Mouse (Mus musculus) liver, embryonic 15.5 days (tissue): ENCODE results near the gene Cldn6. TPM values are rescaled to one million over a fixed set of nuclear protein-coding genes. Genes with fewer than 3 reads are reported as not detected.

Source experiments
- ATAC-seq: fragments of 200-750 bp; cut with Nextera tagmentation; 2 replicates; pipeline ENCODE4 v1.8.0; 2017; ENCODE audit warnings: moderate number of reproducible peaks, mild to moderate bottlenecking, moderate library complexity; ENCODE audit not compliant: insufficient read depth
- H3K27ac ChIP-seq: fragments of 300-500 bp; sonication (generic); replicated peaks from 2 replicates; pipeline ENCODE4 v1.5.1; 2015; ENCODE audit warnings: mild to moderate bottlenecking, inconsistent platforms
- H3K27me3 ChIP-seq: fragments of 300-500 bp; sonication (generic); 2 replicates; pipeline ENCODE4 v1.6.1; 2015; ENCODE audit warnings: mild to moderate bottlenecking, inconsistent platforms
- H3K36me3 ChIP-seq: fragments of 300-500 bp; sonication (generic); replicated peaks from 2 replicates; pipeline ENCODE4 v1.6.1; 2015; ENCODE audit warnings: moderate library complexity, mild to moderate bottlenecking, inconsistent platforms
- H3K4me1 ChIP-seq: fragments of 300-500 bp; sonication (generic); replicated peaks from 2 replicates; pipeline ENCODE4 v1.6.1; 2015; ENCODE audit warnings: inconsistent platforms
- H3K4me2 ChIP-seq: fragments of 300-500 bp; sonication (generic); 2 replicates; pipeline ENCODE4 v1.6.1; 2015; ENCODE audit warnings: moderate library complexity, mild to moderate bottlenecking, inconsistent platforms
- H3K4me3 ChIP-seq: fragments of 300-500 bp; sonication (generic); replicated peaks from 2 replicates; pipeline ENCODE4 v1.5.1; 2015; ENCODE audit warnings: mild to moderate bottlenecking, inconsistent platforms
- H3K9ac ChIP-seq: fragments of 300-500 bp; sonication (generic); 2 replicates; pipeline ENCODE4 v1.6.1; 2015; ENCODE audit warnings: moderate library complexity, mild to moderate bottlenecking, inconsistent platforms
- H3K9me3 ChIP-seq: fragments of 300-500 bp; sonication (generic); replicated peaks from 2 replicates; pipeline ENCODE4 v1.6.1; 2016; ENCODE audit warnings: inconsistent platforms
- WGBS: fragments of 180-500 bp; shearing (Covaris S2); methylation state at CpG from one replicate; pipeline ENCODE4 v1.1.7; 2015; ENCODE audit warnings: mixed read lengths; ENCODE audit not compliant: insufficient replicate concordance; 5-methylcytosine and 5-hydroxymethylcytosine counted together
- polyA plus RNA-seq: library from polyadenylated mRNA; unstranded; fragments of >200 nt; fragmentation: Nextera tagmentation; extraction: Ambion mirVana; gene quantifications from 2 replicates; pipeline ENCODE4 v1.2.1, GENCODE M21; 2015

Gene Cldn6
- polyA plus RNA-seq, 1 experiment from 2014 or later: 0.89 TPM

GRCm38 (mm10) chr17:23725477-23725876 is 46.4 kb downstream of the Cldn6 start:
- no peaks in the 10 kb centered on the region for H3K36me3 ChIP-seq
- 40% methylated on average over 4 of the region's 4 CpGs for WGBS
- H3K9me3 ChIP-seq: no peaks in the 10 kb centered on the region
- H3K4me2 ChIP-seq: peak overlapping the region; percentile 76
- peak overlapping the region; percentile 80 for H3K27ac ChIP-seq
- H3K27me3 ChIP-seq: peaks cover 9% of the 10 kb centered on the region; the same call in 1 of the 2 replicates
- peak overlapping the region; percentile 63 for H3K9ac ChIP-seq
- ATAC-seq: no peak
- peaks cover 30% of the 10 kb centered on the region for H3K4me1 ChIP-seq
- peak overlapping the region; percentile 79 for H3K4me3 ChIP-seq

- H3K4me2 ChIP-seq: peak within 1 kb of the TSS; percentile 76
- peaks cover 30% of the 10 kb centered on the region for H3K4me1 ChIP-seq
- H3K4me3 ChIP-seq: peak within 1 kb of the TSS; percentile 79
- no peaks in the 10 kb centered on the region for H3K36me3 ChIP-seq
- WGBS: 2% methylated on average over 72 of the region's 73 CpGs
- no peaks in the 10 kb centered on the region for H3K9me3 ChIP-seq
- peak within 1 kb of the TSS; percentile 90 for H3K27ac ChIP-seq
- ATAC-seq: peak; percentile 88
- peak within 1 kb of the TSS; percentile 81 for H3K9ac ChIP-seq
- peaks cover 5% of the 10 kb centered on the region; the same call in 1 of the 2 replicates for H3K27me3 ChIP-seq
Measured at GRCm38 (mm10) chr17:23725999-23726757, 47.1 kb downstream of the Cldn6 start, which contains the start of gene Pkmyt1. TSS of gene Pkmyt1 (plus strand) at chr17:23726336.

- peak overlapping the region; percentile 81 for H3K9ac ChIP-seq
- H3K27me3 ChIP-seq: peaks cover 5% of the 10 kb centered on the region; the same call in 1 of the 2 replicates
- H3K4me3 ChIP-seq: peak overlapping the region; percentile 79
- under 1% methylated on average over 20 of the region's 20 CpGs for WGBS
- no peaks in the 10 kb centered on the region for H3K36me3 ChIP-seq
- peak overlapping the region; percentile 76 for H3K4me2 ChIP-seq
- peak overlapping the region; percentile 90 for H3K27ac ChIP-seq
- ATAC-seq: peak; percentile 87
- H3K9me3 ChIP-seq: no peaks in the 10 kb centered on the region
- peaks cover 30% of the 10 kb centered on the region for H3K4me1 ChIP-seq
Measured at GRCm38 (mm10) chr17:23726758-23727142, 47.7 kb downstream of the Cldn6 start.

GRCm38 (mm10) chr17:23730441-23730840 is 51.4 kb downstream of the Cldn6 start:
- Histone ChIP-seq H3K9ac (no peak overlapping the region), H3K27ac (no peak overlapping the region), H3K36me3 (peaks cover 33% of the 10 kb centered on the region), H3K27me3 (no peaks in the 10 kb centered on the region), H3K4me3 (no peak overlapping the region), H3K4me2 (no peak overlapping the region), H3K9me3 (no peaks in the 10 kb centered on the region), H3K4me1 (peaks cover 26% of the 10 kb centered on the region)
- no peak for ATAC-seq
- 69% methylated on average over 1 of the region's 1 CpGs for WGBS

Other genes with a start within 250 kb of the Cldn6 start
- not detected in 2 replicates for gene Vmn2r117, start 199.6 kb upstream of the Cldn6 start, polyA plus RNA-seq
- gene Zfp213, start 115.0 kb upstream of the Cldn6 start, polyA plus RNA-seq: 5.3 and 5.5 TPM in 2 replicates
- 1.3 and 1.8 TPM in 2 replicates for gene Zfp13, start 79.8 kb upstream of the Cldn6 start, polyA plus RNA-seq
- 0.16 TPM in 1 of 2 replicates, not detected in the other for gene Zscan10, start 78.4 kb upstream of the Cldn6 start, polyA plus RNA-seq
- 0.40 and 0.64 TPM in 2 replicates for gene Mmp25, start 34.0 kb upstream of the Cldn6 start, polyA plus RNA-seq
- gene Bicdl2, start 18.7 kb upstream of the Cldn6 start, polyA plus RNA-seq: 0.13 TPM in 1 of 2 replicates, not detected in the other
- 20.2 and 23.5 TPM in 2 replicates for gene Hcfc1r1, start 5.7 kb upstream of the Cldn6 start, polyA plus RNA-seq
- 19.7 and 22.4 TPM in 2 replicates for gene Thoc6, start 5.4 kb upstream of the Cldn6 start, polyA plus RNA-seq
- gene Tnfrsf12a, start 1.8 kb upstream of the Cldn6 start, polyA plus RNA-seq: 5.8 and 6.4 TPM in 2 replicates
- not detected in 2 replicates for gene Cldn9, start 4.8 kb downstream of the Cldn6 start, polyA plus RNA-seq
- gene 1520401A03Rik, start 43.5 kb downstream of the Cldn6 start, polyA plus RNA-seq: 0.10 and 0.15 TPM in 2 replicates
- gene Pkmyt1, start 47.1 kb downstream of the Cldn6 start, polyA plus RNA-seq: 28.8 and 34.7 TPM in 2 replicates
- gene Paqr4, start 61.6 kb downstream of the Cldn6 start, polyA plus RNA-seq: 7.9 and 8.0 TPM in 2 replicates
- not detected in 2 replicates for gene Kremen2, start 66.6 kb downstream of the Cldn6 start, polyA plus RNA-seq
- 9.4 and 12.1 TPM in 2 replicates for gene Flywch1, start 92.4 kb downstream of the Cldn6 start, polyA plus RNA-seq
- 0.93 and 0.94 TPM in 2 replicates for gene Flywch2, start 106.8 kb downstream of the Cldn6 start, polyA plus RNA-seq
- 167 and 170 TPM in 2 replicates for gene Srrm2, start 111.3 kb downstream of the Cldn6 start, polyA plus RNA-seq
- 388 and 452 TPM in 2 replicates for gene Elob, start 149.9 kb downstream of the Cldn6 start, polyA plus RNA-seq
- gene Prss33, start 156.8 kb downstream of the Cldn6 start, polyA plus RNA-seq: not detected in 2 replicates
- not detected in 2 replicates for gene Prss32, start 164.6 kb downstream of the Cldn6 start, polyA plus RNA-seq
- 0.10 TPM in 1 of 2 replicates, not detected in the other for gene Prss41, start 164.9 kb downstream of the Cldn6 start, polyA plus RNA-seq
- gene Prss21, start 188.8 kb downstream of the Cldn6 start, polyA plus RNA-seq: not detected in 2 replicates
- gene Dcpp1, start 201.6 kb downstream of the Cldn6 start, polyA plus RNA-seq: not detected in 2 replicates
- not detected in 2 replicates for gene Dcpp2, start 201.6 kb downstream of the Cldn6 start, polyA plus RNA-seq
- not detected in 2 replicates for gene Dcpp3, start 238.2 kb downstream of the Cldn6 start, polyA plus RNA-seq